Mouse (Mus musculus): ENCODE results near the gene 9430097D07Rik.

DNA sequence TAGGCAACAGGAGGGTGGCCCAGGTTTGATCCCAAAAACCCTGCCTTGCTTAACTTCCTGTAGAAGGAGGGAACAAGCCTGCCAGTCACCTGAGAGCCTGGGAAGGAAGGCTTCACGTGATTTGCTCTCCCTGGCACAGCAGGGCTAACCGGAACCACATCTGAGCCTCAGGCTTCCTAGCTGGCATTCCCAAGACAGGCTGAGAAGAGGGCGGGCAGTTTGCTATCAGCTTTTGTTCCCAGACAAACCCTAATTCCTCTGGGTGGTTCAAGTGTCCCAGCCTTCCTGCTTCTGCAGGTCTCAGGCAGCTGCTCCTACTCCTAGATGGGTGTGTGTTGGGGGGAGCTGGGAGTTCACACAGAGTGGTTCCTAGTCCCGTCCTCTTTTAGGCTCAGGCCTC is 20.0 kb downstream of the 9430097D07Rik start:
- TF ChIP-seq EP300 (IDR thresholded peaks at IDR 0.05; ENCODE audit: low read depth), result no peak
- TF ChIP-seq CTCF (IDR thresholded peaks at IDR 0.05; ENCODE audit: low read depth), result no peak

Data from liver, embryonic 14.5 days (tissue).